Mouse (Mus musculus) lung, postnatal 25 days (tissue): ENCODE measurements around the gene Zglp1.
"Not testable (repeated sequence)": the region's sequence is repeated elsewhere in the genome, so short reads cannot be mapped to it uniquely, and the experiment has no call there.

Experiments
- DNase-seq: peaks from one replicate; pipeline ENCODE4 v3.0.0; 2022; ENCODE audit warnings: low spot score

Zglp1 gene

GRCm38 (mm10) chr9:21072641-21073040 is 5.7 kb upstream of the Zglp1 start:
- no peak for DNase-seq

- DNase-seq = no peak
These were observed 4.0 kb downstream of the Zglp1 start for GRCm38 (mm10) chr9:21062928-21063327.

GRCm38 (mm10) chr9:21051578-21051977 is 15.3 kb downstream of the Zglp1 start:
- DNase-seq = no peak

- no peak for DNase-seq
These were observed 21.7 kb downstream of the Zglp1 start for GRCm38 (mm10) chr9:21045235-21045634.

- DNase-seq = not testable (repeated sequence)
These were observed 22.1 kb downstream of the Zglp1 start for GRCm38 (mm10) chr9:21044785-21045184.

- DNase-seq = no peak
These were observed 23.3 kb downstream of the Zglp1 start for GRCm38 (mm10) chr9:21043563-21043962.

- DNase-seq = no peak
These were observed 25.6 kb downstream of the Zglp1 start for GRCm38 (mm10) chr9:21041308-21041707.

GRCm38 (mm10) chr9:21039779-21040178 is 27.1 kb downstream of the Zglp1 start:
- DNase-seq = no peak

GRCm38 (mm10) chr9:21037481-21037891 is 29.4 kb downstream of the Zglp1 start:
- DNase-seq = no peak

GRCm38 (mm10) chr9:21036666-21037065 is 30.2 kb downstream of the Zglp1 start:
- DNase-seq = no peak

- DNase-seq = no peak
These were observed 30.7 kb downstream of the Zglp1 start for GRCm38 (mm10) chr9:21036161-21036560.

- DNase-seq = no peak
These were observed 31.3 kb downstream of the Zglp1 start for GRCm38 (mm10) chr9:21035586-21035985.

GRCm38 (mm10) chr9:21034481-21035085 is 32.3 kb downstream of the Zglp1 start:
- DNase-seq = no peak

- DNase-seq = peak; percentile 95
These were observed 33.8 kb downstream of the Zglp1 start for GRCm38 (mm10) chr9:21033136-21033535.

- DNase-seq = no peak
These were observed 34.4 kb downstream of the Zglp1 start for GRCm38 (mm10) chr9:21032491-21032890.

- no peak for DNase-seq
These were observed 35.0 kb downstream of the Zglp1 start, which contains the start of gene Icam5 for GRCm38 (mm10) chr9:21031896-21032351. TSS of gene Icam5 (plus strand) at chr9:21032073.

- DNase-seq = peak; percentile 57
These were observed 35.5 kb downstream of the Zglp1 start for GRCm38 (mm10) chr9:21031251-21031895.

- peak; percentile 95 for DNase-seq
These were observed 36.1 kb downstream of the Zglp1 start for GRCm38 (mm10) chr9:21030781-21031250.

- DNase-seq = no peak
These were observed 36.8 kb downstream of the Zglp1 start for GRCm38 (mm10) chr9:21030055-21030600.

GRCm38 (mm10) chr9:21029291-21030054 is 37.4 kb downstream of the Zglp1 start, which contains the start of gene Icam4:
TSS of gene Icam4 (plus strand) at chr9:21029373.
- DNase-seq = peak; percentile 86

- DNase-seq = no peak
These were observed 38.3 kb downstream of the Zglp1 start for GRCm38 (mm10) chr9:21028560-21029110.

GRCm38 (mm10) chr9:21027774-21028290 is 39.1 kb downstream of the Zglp1 start:
- no peak for DNase-seq
